Mouse (Mus musculus) kidney, embryonic 15.5 days (tissue): ENCODE measurements around the gene Timp3. TPM values are rescaled to one million over a fixed set of nuclear protein-coding genes. Genes with fewer than 3 reads are reported as not detected.

Experiments
- ATAC-seq: fragments of 200-750 bp; cut with Nextera tagmentation; replicated peaks from 2 replicates; pipeline ENCODE4 v1.8.0; 2017; ENCODE audit warnings: moderate TSS enrichment; ENCODE audit not compliant: low FRiP score
- H3K27ac ChIP-seq: fragments of 300-500 bp; sonication (generic); 2 replicates; pipeline ENCODE4 v1.5.1; 2015; ENCODE audit warnings: mild to moderate bottlenecking, inconsistent platforms
- H3K27me3 ChIP-seq: fragments of 300-500 bp; sonication (generic); 2 replicates; pipeline ENCODE4 v1.6.1; 2015; ENCODE audit warnings: inconsistent platforms
- H3K36me3 ChIP-seq: fragments of 300-500 bp; sonication (generic); 2 replicates; pipeline ENCODE4 v1.6.1; 2015; ENCODE audit warnings: inconsistent platforms
- H3K4me1 ChIP-seq: fragments of 300-500 bp; sonication (generic); 2 replicates; pipeline ENCODE4 v1.6.1; 2015; ENCODE audit warnings: inconsistent platforms
- H3K4me2 ChIP-seq: fragments of 300-500 bp; sonication (generic); 2 replicates; pipeline ENCODE4 v1.6.1; 2015; ENCODE audit warnings: moderate library complexity, mild to moderate bottlenecking, inconsistent platforms
- H3K4me3 ChIP-seq: fragments of 300-500 bp; sonication (generic); replicated peaks from 2 replicates; pipeline ENCODE4 v1.5.1; 2015; ENCODE audit warnings: mild to moderate bottlenecking, inconsistent platforms
- H3K9ac ChIP-seq: fragments of 300-500 bp; sonication (generic); 2 replicates; pipeline ENCODE4 v1.6.1; 2015; ENCODE audit warnings: mild to moderate bottlenecking, inconsistent platforms
- H3K9me3 ChIP-seq: fragments of 300-500 bp; sonication (generic); replicated peaks from 2 replicates; pipeline ENCODE4 v1.6.1; 2016; ENCODE audit warnings: inconsistent platforms
- WGBS: fragments of 180-500 bp; shearing (Covaris S2); methylation state at CpG from one replicate; pipeline ENCODE4 v1.1.7; 2015; ENCODE audit warnings: mixed read lengths; 5-methylcytosine and 5-hydroxymethylcytosine counted together
- polyA plus RNA-seq: library from polyadenylated mRNA; unstranded; fragments of >200 nt; fragmentation: Nextera tagmentation; extraction: Ambion mirVana; gene quantifications from 2 replicates; pipeline ENCODE4 v1.2.1, GENCODE M21; 2015

Gene Timp3
- polyA plus RNA-seq, 1 experiment from 2014 or later, result 85.9 TPM

DNA sequence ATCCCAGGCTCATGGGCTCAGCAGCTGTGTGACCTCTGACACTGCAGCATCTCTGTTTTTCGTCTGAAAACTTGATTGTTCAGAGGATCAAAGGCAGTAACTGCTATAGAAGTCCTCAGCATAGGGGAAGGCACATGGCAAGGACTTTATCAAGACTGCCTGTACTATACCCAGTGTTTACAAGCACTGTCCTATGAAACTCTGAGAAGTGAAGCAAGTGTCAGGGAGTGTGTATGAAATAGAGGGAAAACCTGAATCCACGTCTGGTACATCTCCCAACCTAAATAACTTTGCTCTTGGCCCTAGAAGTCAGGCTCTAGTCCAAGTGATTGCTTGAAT, 81.7 kb downstream of the Timp3 start:
- no peak for ATAC-seq
- Histone ChIP-seq H3K9me3 (no peaks in the 10 kb centered on the region), H3K4me3 (no peak overlapping the region), H3K27ac (no peak overlapping the region), H3K27me3 (no peaks in the 10 kb centered on the region), H3K4me1 (peaks cover 11% of the 10 kb centered on the region; the same call in 1 of the 2 replicates), H3K9ac (no peak overlapping the region), H3K36me3 (no peaks in the 10 kb centered on the region), H3K4me2 (no peak overlapping the region)
- WGBS, result 37% methylated on average over 2 of the region's 2 CpGs

DNA sequence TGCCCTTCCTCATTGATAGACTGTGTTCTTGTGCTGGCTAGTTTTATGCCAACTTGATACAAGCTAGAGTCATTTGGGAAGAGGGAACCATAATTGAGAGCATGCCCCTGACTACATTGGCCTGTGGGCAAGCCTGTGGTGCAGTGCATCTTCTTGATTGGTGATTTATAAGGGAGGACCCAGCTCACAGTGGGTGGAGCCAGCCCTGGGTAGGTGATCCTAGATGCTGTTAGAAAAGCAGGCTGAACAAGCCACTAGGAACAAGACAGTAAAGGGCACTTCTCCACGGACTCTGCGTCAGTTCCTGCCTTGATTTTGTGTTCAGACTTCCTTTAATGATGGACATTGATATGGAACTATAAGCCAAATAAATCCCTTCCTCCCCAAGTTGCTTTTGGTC, 84.5 kb downstream of the Timp3 start:
- Histone ChIP-seq H3K27ac (no peak overlapping the region), H3K36me3 (no peaks in the 10 kb centered on the region), H3K9ac (no peak overlapping the region), H3K4me1 (peaks cover 27% of the 10 kb centered on the region), H3K9me3 (no peaks in the 10 kb centered on the region), H3K4me2 (no peak overlapping the region), H3K27me3 (no peaks in the 10 kb centered on the region), H3K4me3 (no peak overlapping the region)
- ATAC-seq, result no peak
- 86% methylated on average over 2 of the region's 2 CpGs for WGBS

DNA sequence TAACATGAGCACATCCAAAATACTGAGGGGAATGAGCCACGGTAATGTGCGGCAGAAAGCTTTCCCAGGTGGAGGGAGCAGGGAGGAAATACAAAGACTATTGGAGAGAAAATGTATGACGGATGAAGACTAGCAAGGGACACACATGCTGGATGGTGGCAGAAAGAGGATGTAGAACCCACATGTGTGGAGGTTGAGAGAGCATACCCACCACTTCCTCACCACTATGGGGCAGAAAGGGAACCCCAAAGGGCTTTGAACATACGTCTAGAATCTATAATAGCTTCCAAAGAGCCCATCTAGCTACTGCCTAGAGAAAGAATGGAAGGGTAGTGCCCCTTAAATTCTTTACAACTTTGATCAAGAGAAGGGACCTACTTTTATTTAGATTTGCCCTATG, 85.5 kb downstream of the Timp3 start:
- Histone ChIP-seq H3K9ac (no peak overlapping the region), H3K4me3 (no peak overlapping the region), H3K27me3 (no peaks in the 10 kb centered on the region), H3K36me3 (no peaks in the 10 kb centered on the region), H3K9me3 (no peaks in the 10 kb centered on the region), H3K27ac (no peak overlapping the region), H3K4me1 (peaks cover 27% of the 10 kb centered on the region), H3K4me2 (no peak overlapping the region)
- 69% methylated on average over 4 of the region's 4 CpGs for WGBS
- ATAC-seq, result no peak

GRCm38 (mm10) chr10:86386232-86386631, 86.1 kb downstream of the Timp3 start:
- Histone ChIP-seq H3K36me3 (no peaks in the 10 kb centered on the region), H3K9ac (no peak overlapping the region), H3K9me3 (no peaks in the 10 kb centered on the region), H3K4me3 (no peak overlapping the region), H3K27me3 (no peaks in the 10 kb centered on the region), H3K27ac (no peak overlapping the region), H3K4me2 (no peak overlapping the region), H3K4me1 (peaks cover 27% of the 10 kb centered on the region)
- ATAC-seq, result no peak
- WGBS, result 72% methylated on average over 4 of the region's 4 CpGs

DNA sequence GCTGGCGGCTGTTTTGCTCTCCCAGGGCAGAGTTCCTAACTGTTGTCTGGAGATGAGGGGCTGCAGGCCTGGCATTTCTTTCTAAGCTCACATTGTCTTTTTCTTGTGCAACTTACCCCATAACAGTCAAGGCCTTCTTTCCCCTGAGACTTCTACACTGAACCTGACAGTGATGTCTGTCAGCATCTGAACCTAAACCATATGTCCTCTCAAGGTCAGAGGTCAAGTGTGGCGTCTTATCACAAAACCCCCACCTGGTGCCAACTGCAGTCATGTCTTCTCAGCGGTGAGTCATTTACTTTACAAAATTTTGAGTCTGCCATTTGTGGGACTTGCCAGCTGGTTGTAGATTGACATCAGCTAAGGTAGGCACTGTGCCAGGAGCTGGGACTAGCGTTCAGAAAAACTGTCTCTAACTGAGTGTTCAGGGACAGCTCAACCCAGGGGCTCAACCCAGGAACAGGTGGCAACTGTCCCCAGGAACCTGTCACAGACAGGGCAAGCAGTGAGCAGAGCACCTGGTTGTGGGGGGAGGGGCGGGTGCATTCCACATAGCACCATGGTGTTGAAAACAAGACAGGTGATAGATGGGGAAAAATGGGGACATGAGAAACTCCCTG, 87.8 kb downstream of the Timp3 start:
- 72% methylated on average over 5 of the region's 5 CpGs for WGBS
- no peaks in the 10 kb centered on the region for H3K36me3 ChIP-seq
- H3K27ac ChIP-seq, result no peak overlapping the region

GRCm38 (mm10) chr10:86388803-86389202, 88.6 kb downstream of the Timp3 start:
- Histone ChIP-seq H3K36me3 (no peaks in the 10 kb centered on the region), H3K27me3 (no peaks in the 10 kb centered on the region), H3K4me2 (no peak overlapping the region), H3K9ac (no peak overlapping the region), H3K4me3 (no peak overlapping the region), H3K9me3 (no peaks in the 10 kb centered on the region), H3K4me1 (peaks cover 22% of the 10 kb centered on the region), H3K27ac (no peak overlapping the region)
- ATAC-seq, result no peak
- WGBS, result 86% methylated on average over 6 of the region's 6 CpGs

More for the DNA sequence above, 87.8 kb downstream of the Timp3 start:
- Histone ChIP-seq H3K4me2 (no peak overlapping the region), H3K4me3 (no peak overlapping the region), H3K27me3 (no peaks in the 10 kb centered on the region), H3K9ac (no peak overlapping the region), H3K9me3 (no peaks in the 10 kb centered on the region), H3K4me1 (peaks cover 22% of the 10 kb centered on the region)
- ATAC-seq, result no peak

DNA sequence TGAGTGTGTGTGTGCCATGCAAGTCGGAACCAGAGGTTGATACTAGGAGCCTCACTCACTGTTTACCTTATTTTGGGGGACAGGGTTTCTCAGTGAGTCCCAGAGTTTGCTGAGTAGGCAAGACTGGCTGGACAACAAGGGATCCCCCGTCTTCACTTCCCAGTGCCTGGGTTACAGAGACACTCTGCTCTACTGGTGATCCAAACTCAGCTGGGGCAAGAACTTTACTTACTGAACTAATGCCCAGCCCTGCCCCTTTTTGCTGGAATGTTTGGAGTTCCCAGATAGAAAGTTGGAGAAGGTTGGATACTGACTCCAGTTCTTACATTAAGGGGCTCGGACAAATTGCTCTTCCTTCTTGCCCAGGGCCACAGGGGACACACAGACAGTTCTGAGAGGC, 89.2 kb downstream of the Timp3 start:
- Histone ChIP-seq H3K27me3 (no peaks in the 10 kb centered on the region), H3K9ac (no peak overlapping the region), H3K27ac (no peak overlapping the region), H3K36me3 (no peaks in the 10 kb centered on the region), H3K4me1 (peaks cover 22% of the 10 kb centered on the region), H3K4me2 (no peak overlapping the region), H3K9me3 (no peaks in the 10 kb centered on the region), H3K4me3 (no peak overlapping the region)
- ATAC-seq, result no peak
- WGBS, result 85% methylated on average over 3 of the region's 3 CpGs

GRCm38 (mm10) chr10:86389913-86390312, 89.7 kb downstream of the Timp3 start:
- WGBS, result 75% methylated on average over 2 of the region's 2 CpGs
- no peaks in the 10 kb centered on the region for H3K36me3 ChIP-seq
- no peak overlapping the region for H3K9ac ChIP-seq
- no peak for ATAC-seq
- no peak overlapping the region for H3K4me2 ChIP-seq
- peaks cover 22% of the 10 kb centered on the region for H3K4me1 ChIP-seq
- H3K9me3 ChIP-seq, result no peaks in the 10 kb centered on the region
- no peak overlapping the region for H3K4me3 ChIP-seq
- H3K27me3 ChIP-seq, result no peaks in the 10 kb centered on the region
- no peak overlapping the region for H3K27ac ChIP-seq

DNA sequence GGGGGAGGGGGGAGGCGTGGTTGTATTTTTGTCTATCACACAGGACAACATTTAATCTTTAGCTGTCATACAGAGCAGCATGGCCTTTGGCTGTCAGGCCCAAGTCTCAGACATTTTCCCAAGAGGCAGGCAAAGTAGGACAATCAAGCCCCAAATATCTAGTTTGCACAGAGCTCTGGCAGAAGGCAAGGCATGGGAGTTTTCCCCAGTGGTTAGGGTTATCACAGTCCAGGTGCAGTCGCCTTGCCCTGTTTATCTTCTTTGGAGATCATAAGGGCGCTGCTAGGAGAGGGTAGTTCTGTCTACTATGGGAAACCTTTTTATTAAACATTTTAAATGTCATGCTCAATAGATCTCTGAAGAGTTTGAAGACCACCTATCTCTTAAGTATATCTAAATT, 92.2 kb downstream of the Timp3 start:
- Histone ChIP-seq H3K36me3 (no peaks in the 10 kb centered on the region), H3K4me3 (no peak overlapping the region), H3K27me3 (no peaks in the 10 kb centered on the region), H3K9ac (no peak overlapping the region), H3K4me1 (peaks cover 11% of the 10 kb centered on the region), H3K4me2 (no peak overlapping the region), H3K9me3 (no peaks in the 10 kb centered on the region), H3K27ac (no peak overlapping the region)
- 89% methylated on average over 3 of the region's 3 CpGs for WGBS
- no peak for ATAC-seq

DNA sequence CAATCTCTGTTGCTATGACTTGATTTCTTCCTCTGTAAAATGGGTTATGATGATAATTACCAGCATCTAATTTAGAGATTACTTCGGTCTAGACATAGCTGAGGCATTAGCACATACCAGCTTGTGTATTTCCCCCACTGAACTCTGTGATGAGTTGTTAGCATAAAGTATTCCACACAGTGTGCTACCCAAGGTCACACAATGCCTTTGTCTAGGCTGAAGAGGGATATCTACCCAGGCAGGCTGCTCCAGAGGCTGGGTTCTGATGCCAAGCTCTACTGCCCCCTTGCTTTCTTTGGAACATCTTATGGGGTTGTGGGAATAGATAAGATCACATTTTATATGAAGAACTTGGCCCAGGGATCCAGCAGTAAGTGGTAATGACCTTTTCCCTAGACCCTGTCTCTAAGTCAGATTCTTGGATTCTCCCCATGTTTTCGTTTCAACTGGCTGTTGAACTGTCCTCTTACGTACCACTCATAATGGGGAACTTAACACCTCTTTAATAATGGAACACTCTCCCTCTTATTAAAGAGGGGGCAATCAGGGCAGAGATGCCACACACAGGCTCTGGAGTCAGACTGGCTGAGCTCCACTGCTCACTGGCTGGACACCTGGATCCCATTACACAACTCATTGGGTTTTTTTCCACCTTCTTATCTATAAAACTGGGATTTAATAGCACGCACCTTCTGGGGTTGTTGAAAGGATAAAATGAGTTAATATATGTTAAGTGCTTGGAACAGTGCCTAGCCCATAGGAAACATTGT, 97.6 kb downstream of the Timp3 start:
- WGBS, result 59% methylated on average over 4 of the region's 4 CpGs
- Histone ChIP-seq H3K27me3 (no peaks in the 10 kb centered on the region), H3K4me2 (no peak overlapping the region), H3K4me3 (no peak overlapping the region), H3K36me3 (no peaks in the 10 kb centered on the region), H3K4me1 (no peaks in the 10 kb centered on the region), H3K9me3 (no peaks in the 10 kb centered on the region), H3K9ac (no peak overlapping the region), H3K27ac (no peak overlapping the region)
- no peak for ATAC-seq

GRCm38 (mm10) chr10:86398347-86398720, 98.2 kb downstream of the Timp3 start:
- 77% methylated on average over 2 of the region's 2 CpGs for WGBS
- Histone ChIP-seq H3K9me3 (no peaks in the 10 kb centered on the region), H3K36me3 (no peaks in the 10 kb centered on the region), H3K27ac (no peak overlapping the region), H3K9ac (no peak overlapping the region), H3K27me3 (no peaks in the 10 kb centered on the region), H3K4me1 (no peaks in the 10 kb centered on the region), H3K4me2 (no peak overlapping the region), H3K4me3 (no peak overlapping the region)
- no peak for ATAC-seq
